Mouse (Mus musculus) urinary bladder, postnatal 0 days (tissue): ENCODE data around the gene Spata46. TPM values are rescaled to one million over a fixed set of nuclear protein-coding genes. Genes with fewer than 3 reads are reported as not detected.

Source experiments
- polyA plus RNA-seq: library from polyadenylated mRNA; unstranded; fragments of >200 nt; fragmentation: Nextera tagmentation; extraction: Ambion mirVana; gene quantifications from 2 replicates; pipeline ENCODE4 v1.2.1, GENCODE M21; 2015

The Spata46 gene
- 1.1 TPM in 2 replicates for polyA plus RNA-seq

DNA sequence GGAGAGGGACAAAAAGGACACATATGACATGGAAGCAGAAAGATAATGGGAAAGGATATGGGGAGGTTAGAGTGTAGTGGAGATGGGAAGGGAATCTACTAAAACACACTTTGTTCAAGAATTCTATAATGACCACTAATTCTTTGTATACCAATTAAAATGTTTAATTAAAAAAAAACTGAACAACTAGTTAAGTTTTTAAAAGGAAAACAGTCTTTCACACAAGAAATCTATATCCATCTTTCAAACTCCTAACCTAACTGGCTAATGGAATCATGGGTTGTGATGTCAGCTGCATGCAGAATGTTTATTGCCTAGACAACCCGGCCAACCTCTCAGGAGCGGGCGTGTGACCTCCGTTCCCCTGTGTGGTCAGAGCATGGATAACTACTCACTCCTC lies at the start of gene Spata46:
TSS of gene Spata46 (plus strand) at position 301 of the 400 bp plus-strand sequence.

DNA sequence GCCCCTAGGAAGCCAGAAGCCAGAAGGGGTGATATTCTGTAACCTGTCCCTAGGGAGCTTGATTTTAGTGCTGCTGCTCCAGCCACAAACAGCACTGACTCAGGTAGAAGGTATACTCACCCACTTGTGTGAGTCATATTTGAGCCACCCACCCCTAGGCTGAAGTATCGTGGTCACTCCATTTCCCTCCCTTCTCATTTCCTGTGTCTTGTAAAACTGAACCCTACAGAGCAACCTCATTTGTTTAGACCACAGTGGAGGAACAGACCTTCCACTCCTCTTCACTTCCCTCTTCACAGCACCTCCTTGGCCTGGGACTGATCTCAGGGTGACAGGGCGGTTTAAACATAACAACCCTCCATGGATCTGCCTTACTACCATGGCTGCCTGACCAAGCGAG lies 31.6 kb upstream of the Spata46 start, which contains the start of gene Sh2d1b1:
TSS of gene Sh2d1b1 (plus strand) at position 305 of the 400 bp plus-strand sequence.

DNA sequence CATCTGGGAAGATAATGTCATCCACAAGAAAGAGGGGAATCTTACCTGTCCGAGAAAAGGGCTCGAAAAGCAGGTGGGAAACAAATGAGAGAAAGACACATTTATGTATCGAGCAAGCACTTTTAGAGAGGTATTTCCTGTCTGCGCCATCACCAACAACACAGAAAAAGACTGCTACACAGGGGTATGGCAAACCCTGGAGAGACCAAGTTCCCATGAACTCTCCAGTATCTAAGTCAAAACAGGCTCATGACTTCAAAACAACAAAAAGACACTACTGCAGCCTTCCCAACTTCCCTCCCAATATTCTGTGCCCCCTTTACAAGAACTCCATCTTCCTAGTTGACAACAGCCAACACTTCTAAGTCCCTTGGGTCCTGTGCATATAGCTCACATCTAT lies 2.4 kb upstream of the Spata46 start, which contains the start of gene Gm7694:
TSS of gene Gm7694 (minus strand) at position 101 of the 400 bp plus-strand sequence.

Other genes starting within 250 kb of the Spata46 start
- gene Ddr2, start 198.0 kb upstream of the Spata46 start, polyA plus RNA-seq, result 69.2 and 86.5 TPM in 2 replicates
- gene Uap1, start 133.8 kb upstream of the Spata46 start, polyA plus RNA-seq, result 47.6 and 52.3 TPM in 2 replicates
- 3.6 and 4.3 TPM in 2 replicates for gene Uhmk1, start 93.4 kb upstream of the Spata46 start, polyA plus RNA-seq
- not detected in 2 replicates for gene Sh2d1b2, start 76.1 kb upstream of the Spata46 start, polyA plus RNA-seq
- gene Sh2d1b1, start 31.5 kb upstream of the Spata46 start, polyA plus RNA-seq, result 0.07 and 0.10 TPM in 2 replicates
- gene Gm7694, start 2.5 kb upstream of the Spata46 start, polyA plus RNA-seq, result 1.8 and 2.8 TPM in 2 replicates